Mouse (Mus musculus) limb, embryonic 15.5 days (tissue): ENCODE data around the gene Nxnl1. TPM values are rescaled to one million over a fixed set of nuclear protein-coding genes. Genes with fewer than 3 reads are reported as not detected.

Experiments
- ATAC-seq: fragments of 200-750 bp; cut with Nextera tagmentation; 2 replicates; pipeline ENCODE4 v1.8.0; 2017; ENCODE audit warnings: low read depth, moderate TSS enrichment; ENCODE audit not compliant: insufficient number of reproducible peaks, low FRiP score, low TSS enrichment
- H3K27ac ChIP-seq: fragments of 300-500 bp; sonication (generic); 2 replicates; pipeline ENCODE4 v1.5.1; 2015; ENCODE audit warnings: moderate library complexity, mild to moderate bottlenecking, inconsistent platforms
- H3K27me3 ChIP-seq: fragments of 300-500 bp; sonication (generic); 2 replicates; pipeline ENCODE4 v1.6.1; 2015; ENCODE audit warnings: inconsistent platforms
- H3K36me3 ChIP-seq: fragments of 300-500 bp; sonication (generic); 2 replicates; pipeline ENCODE4 v1.6.1; 2015; ENCODE audit warnings: inconsistent platforms
- H3K4me1 ChIP-seq: fragments of 300-500 bp; sonication (generic); 2 replicates; pipeline ENCODE4 v1.6.1; 2015; ENCODE audit warnings: inconsistent platforms
- H3K4me2 ChIP-seq: fragments of 300-500 bp; sonication (generic); 2 replicates; pipeline ENCODE4 v1.6.1; 2015; ENCODE audit warnings: mild to moderate bottlenecking, inconsistent platforms
- H3K4me3 ChIP-seq: fragments of 300-500 bp; sonication (generic); 2 replicates; pipeline ENCODE4 v1.5.1; 2015; ENCODE audit warnings: mild to moderate bottlenecking, inconsistent platforms
- H3K9ac ChIP-seq: fragments of 300-500 bp; sonication (generic); 2 replicates; pipeline ENCODE4 v1.6.1; 2015; ENCODE audit warnings: inconsistent platforms
- H3K9me3 ChIP-seq: fragments of 300-500 bp; sonication (generic); 2 replicates; pipeline ENCODE4 v1.6.1; 2016; ENCODE audit warnings: inconsistent platforms
- WGBS: fragments of 180-500 bp; shearing (Covaris S2); methylation state at CpG from one replicate; pipeline ENCODE4 v1.1.7; 2015; 5-methylcytosine and 5-hydroxymethylcytosine counted together
- polyA plus RNA-seq: library from polyadenylated mRNA; unstranded; fragments of >200 nt; fragmentation: Nextera tagmentation; extraction: Ambion mirVana; gene quantifications from 2 replicates; pipeline ENCODE4 v1.2.1, GENCODE M21; 2015

The Nxnl1 gene
- polyA plus RNA-seq, 1 experiment from 2014 or later, result 0.14 TPM

DNA sequence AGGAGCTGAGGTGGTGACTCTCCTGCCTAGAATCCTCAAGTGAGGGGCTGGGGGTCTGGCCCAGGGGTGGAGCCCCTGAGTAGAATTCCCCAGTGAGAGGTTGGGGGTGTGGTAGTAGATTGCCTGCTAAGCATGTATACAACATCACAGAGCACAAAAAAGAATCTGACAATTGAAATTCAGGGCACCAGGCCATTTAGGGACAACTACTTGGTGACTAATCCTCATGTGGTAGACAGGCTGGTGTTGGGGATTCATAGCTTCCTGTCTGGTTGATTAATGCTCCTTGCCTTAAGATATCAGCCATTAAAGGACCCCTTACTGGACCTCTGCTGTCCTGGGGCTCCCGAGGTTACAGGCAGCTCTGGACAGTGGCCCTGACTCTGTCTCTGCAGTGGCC, 12.6 kb upstream of the Nxnl1 start:
- Histone ChIP-seq H3K4me3 (no peak overlapping the region), H3K4me2 (no peak overlapping the region), H3K9ac (no peak overlapping the region), H3K4me1 (no peaks in the 10 kb centered on the region), H3K9me3 (no peaks in the 10 kb centered on the region), H3K27ac (no peak overlapping the region), H3K36me3 (peaks cover 24% of the 10 kb centered on the region), H3K27me3 (no peaks in the 10 kb centered on the region)
- 72% methylated on average over 1 of the region's 1 CpGs for WGBS
- no peak for ATAC-seq

DNA sequence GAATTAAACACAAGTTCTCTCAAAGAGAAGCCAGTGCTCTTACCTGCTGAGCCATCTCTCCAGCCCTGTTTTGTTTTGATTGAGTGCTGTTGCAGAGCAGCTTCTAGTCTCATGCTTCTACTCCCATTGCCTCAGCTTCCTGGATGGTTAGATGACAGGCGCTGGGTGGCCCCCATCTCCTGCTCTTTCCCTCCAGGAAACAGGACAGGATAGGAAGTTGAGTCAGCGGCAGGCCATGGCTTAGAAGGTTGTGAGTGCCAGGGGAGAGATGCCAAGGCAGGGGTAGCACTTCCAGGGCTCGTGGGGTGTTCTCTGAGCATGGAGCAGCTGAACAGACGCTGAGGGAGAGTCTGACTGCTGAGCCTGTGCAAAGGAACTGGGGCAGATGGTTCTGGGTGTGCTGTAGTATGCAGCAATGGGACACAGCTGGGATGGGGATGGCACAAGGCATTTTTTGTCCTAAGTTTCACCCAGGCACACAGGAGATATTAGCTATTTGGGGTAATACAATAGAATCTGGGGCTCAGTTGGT, 11.5 kb upstream of the Nxnl1 start:
- no peak overlapping the region for H3K4me2 ChIP-seq
- peaks cover 20% of the 10 kb centered on the region for H3K36me3 ChIP-seq
- H3K9ac ChIP-seq, result no peak overlapping the region
- ATAC-seq, result no peak
- no peaks in the 10 kb centered on the region for H3K27me3 ChIP-seq
- H3K27ac ChIP-seq, result no peak overlapping the region
- H3K9me3 ChIP-seq, result no peaks in the 10 kb centered on the region
- 68% methylated on average over 4 of the region's 4 CpGs for WGBS
- peaks cover 5% of the 10 kb centered on the region for H3K4me1 ChIP-seq
- no peak overlapping the region for H3K4me3 ChIP-seq

DNA sequence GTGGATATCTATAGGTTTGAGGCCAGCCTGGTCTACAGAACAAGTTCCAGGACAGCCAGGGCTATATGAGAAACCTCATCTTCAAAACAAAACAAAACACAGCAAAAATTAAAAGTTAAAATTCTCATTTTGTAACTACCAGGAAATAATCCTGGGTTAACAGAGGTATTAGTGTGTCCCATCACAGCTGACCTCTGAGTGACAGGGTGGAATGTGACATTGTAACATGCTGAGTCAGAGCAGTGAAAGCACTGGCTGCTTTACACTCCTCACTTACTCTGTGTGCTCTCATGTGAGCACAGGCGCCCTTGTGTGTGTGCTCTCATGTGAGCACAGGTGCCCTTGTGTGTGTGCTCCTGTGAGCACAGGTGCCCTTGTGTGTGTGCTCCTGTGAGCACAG, 8.6 kb upstream of the Nxnl1 start:
- ATAC-seq, result no peak
- no peaks in the 10 kb centered on the region for H3K9me3 ChIP-seq
- no peak overlapping the region for H3K4me3 ChIP-seq
- peaks cover 8% of the 10 kb centered on the region; the same call in 1 of the 2 replicates for H3K36me3 ChIP-seq
- H3K4me2 ChIP-seq, result no peak overlapping the region
- WGBS, result 71% methylated on average over 1 of the region's 1 CpGs
- no peaks in the 10 kb centered on the region for H3K27me3 ChIP-seq
- H3K27ac ChIP-seq, result no peak overlapping the region
- no peak overlapping the region for H3K9ac ChIP-seq
- H3K4me1 ChIP-seq, result peaks cover 27% of the 10 kb centered on the region

DNA sequence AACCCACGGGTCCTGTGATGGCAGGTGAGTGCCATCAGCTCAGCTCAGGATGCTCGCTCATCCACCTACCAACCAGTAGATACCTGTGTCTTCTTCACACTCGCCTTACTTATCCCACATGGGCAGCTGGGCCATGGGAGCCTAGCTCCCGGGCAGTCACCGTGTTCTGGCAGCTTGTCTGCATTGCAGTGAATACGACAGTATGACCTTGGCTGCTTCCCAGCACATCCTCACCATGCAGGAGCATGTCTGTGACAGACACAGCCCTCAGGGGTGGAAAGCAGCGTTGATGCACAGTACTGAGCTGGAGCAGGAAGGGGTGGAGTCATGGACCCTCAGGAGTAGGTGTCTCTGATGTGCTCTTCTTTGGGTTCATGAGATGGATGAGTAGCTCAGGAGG, 8.0 kb upstream of the Nxnl1 start:
- ATAC-seq, result no peak
- H3K4me2 ChIP-seq, result no peak overlapping the region
- H3K4me3 ChIP-seq, result no peak overlapping the region
- WGBS, result 69% methylated on average over 7 of the region's 7 CpGs
- no peak overlapping the region for H3K27ac ChIP-seq
- peaks cover 4% of the 10 kb centered on the region; the same call in 1 of the 2 replicates for H3K36me3 ChIP-seq
- H3K9ac ChIP-seq, result no peak overlapping the region
- no peaks in the 10 kb centered on the region for H3K27me3 ChIP-seq
- no peaks in the 10 kb centered on the region for H3K9me3 ChIP-seq
- H3K4me1 ChIP-seq, result peaks cover 27% of the 10 kb centered on the region

DNA sequence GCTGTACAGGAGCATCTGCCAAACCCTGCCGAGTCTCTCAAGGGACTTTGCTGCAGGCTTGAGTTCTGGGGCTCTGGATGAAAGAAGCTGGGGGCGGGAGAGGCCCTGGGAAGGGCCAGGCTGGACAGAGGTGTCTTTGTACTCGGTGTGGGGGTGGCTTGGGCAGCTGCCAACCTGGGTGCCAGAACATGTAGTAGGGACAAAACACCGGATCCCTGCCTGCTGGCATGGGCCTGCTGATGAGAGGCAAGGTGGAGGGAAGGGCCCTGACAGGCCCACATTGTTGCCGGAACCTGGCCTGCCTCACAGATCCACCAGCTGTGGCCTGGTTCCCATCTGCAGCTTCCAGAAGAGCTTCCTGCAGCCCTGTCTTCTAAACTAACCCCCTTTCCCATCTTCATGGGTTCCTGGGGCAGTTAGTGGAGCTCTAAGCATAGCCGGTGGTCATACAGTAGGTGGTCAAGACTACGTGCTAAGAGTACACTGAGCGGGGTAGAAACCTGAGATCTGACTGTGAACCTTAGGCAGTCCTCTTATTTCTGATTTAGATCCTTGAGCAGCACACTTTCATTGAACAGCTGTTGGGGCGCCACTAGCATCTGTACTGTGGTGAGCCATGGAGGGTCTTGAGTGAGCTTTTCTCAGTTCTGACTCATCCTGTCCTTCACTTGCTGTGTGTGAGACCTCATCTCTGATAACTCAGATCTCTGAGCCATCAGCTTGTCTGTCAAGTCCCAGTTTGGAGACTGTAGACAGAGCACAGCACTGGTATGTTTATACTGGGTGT, 6.6 kb upstream of the Nxnl1 start:
- Histone ChIP-seq H3K27ac (peak overlapping the region; percentile 38), H3K9ac (peak overlapping the region; percentile 7; the same call in 1 of the 2 replicates), H3K4me3 (no peak overlapping the region), H3K4me2 (0 out of 2 replicates have a peak overlapping the region, but pooled peaks have one; percentile 10), H3K9me3 (no peaks in the 10 kb centered on the region), H3K27me3 (peaks cover 9% of the 10 kb centered on the region; the same call in 1 of the 2 replicates), H3K4me1 (peaks cover 40% of the 10 kb centered on the region), H3K36me3 (no peaks in the 10 kb centered on the region)
- no peak for ATAC-seq
- WGBS, result 60% methylated on average over 9 of the region's 9 CpGs

DNA sequence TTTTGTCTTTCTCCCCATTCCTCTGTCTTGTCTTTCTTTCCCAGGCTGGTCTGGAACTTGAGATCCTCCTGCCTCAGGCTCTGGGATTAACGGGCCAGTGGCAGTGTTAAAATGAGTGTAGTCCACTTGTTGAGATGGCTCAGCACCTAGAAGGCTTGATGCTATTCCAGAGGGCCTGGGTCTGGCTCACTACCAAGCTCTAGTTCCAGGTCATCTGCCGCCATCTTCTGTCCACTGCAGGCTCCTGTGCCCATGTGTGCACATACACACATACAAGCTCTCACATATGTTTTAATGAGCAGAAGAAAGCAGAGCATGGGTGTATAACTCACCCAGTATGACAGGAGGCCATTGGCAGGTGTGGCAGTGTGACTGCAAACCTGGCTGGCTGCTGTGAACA, 5.7 kb upstream of the Nxnl1 start:
- Histone ChIP-seq H3K4me3 (no peak overlapping the region), H3K4me1 (peaks cover 40% of the 10 kb centered on the region), H3K4me2 (no peak overlapping the region), H3K36me3 (no peaks in the 10 kb centered on the region), H3K27me3 (peaks cover 14% of the 10 kb centered on the region; the same call in 1 of the 2 replicates), H3K9ac (no peak overlapping the region), H3K9me3 (no peaks in the 10 kb centered on the region), H3K27ac (no peak overlapping the region)
- no peak for ATAC-seq
- WGBS, result 85% methylated on average over 2 of the region's 2 CpGs

DNA sequence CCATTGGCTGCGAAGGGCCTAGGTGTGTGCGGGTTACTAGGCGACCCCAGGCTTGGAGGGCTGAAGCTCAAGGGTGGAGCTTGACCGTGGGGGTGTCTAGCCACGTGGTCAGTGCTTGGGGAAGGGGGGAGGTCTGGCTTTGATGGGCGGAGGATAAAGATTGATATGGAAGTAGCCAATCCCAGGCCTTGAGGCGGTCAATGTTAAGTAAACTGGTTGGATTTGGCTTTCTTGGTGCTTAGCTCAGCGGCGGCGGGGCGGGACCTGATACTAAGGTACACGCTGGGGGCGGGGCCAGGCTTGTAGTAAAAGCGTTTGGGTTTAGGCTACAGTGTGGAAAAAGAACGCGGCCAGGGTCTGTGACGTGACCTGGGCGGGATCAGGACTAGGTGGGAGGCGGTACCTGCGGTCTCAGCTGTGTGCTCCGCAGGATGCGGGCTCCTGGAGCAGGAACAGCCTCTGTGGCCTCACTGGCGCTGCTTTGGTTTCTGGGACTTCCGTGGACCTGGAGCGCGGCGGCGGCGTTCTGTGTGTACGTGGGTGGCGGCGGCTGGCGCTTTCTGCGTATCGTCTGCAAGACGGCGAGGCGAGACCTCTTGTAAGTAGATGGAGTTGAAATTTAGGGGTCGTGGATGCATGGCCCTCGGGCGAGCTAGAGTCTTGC, 4.0 kb upstream of the Nxnl1 start:
- under 1% methylated on average over 41 of the region's 41 CpGs for WGBS
- H3K27ac ChIP-seq, result peak overlapping the region; percentile 87
- peaks cover 26% of the 10 kb centered on the region; the same call in 1 of the 2 replicates for H3K27me3 ChIP-seq
- H3K4me3 ChIP-seq, result peak overlapping the region; percentile 64
- H3K9ac ChIP-seq, result peak overlapping the region; percentile 48
- H3K9me3 ChIP-seq, result no peaks in the 10 kb centered on the region
- H3K4me2 ChIP-seq, result peak overlapping the region; percentile 84
- peak; percentile 90 for ATAC-seq
- peaks cover 40% of the 10 kb centered on the region for H3K4me1 ChIP-seq
- no peaks in the 10 kb centered on the region for H3K36me3 ChIP-seq

DNA sequence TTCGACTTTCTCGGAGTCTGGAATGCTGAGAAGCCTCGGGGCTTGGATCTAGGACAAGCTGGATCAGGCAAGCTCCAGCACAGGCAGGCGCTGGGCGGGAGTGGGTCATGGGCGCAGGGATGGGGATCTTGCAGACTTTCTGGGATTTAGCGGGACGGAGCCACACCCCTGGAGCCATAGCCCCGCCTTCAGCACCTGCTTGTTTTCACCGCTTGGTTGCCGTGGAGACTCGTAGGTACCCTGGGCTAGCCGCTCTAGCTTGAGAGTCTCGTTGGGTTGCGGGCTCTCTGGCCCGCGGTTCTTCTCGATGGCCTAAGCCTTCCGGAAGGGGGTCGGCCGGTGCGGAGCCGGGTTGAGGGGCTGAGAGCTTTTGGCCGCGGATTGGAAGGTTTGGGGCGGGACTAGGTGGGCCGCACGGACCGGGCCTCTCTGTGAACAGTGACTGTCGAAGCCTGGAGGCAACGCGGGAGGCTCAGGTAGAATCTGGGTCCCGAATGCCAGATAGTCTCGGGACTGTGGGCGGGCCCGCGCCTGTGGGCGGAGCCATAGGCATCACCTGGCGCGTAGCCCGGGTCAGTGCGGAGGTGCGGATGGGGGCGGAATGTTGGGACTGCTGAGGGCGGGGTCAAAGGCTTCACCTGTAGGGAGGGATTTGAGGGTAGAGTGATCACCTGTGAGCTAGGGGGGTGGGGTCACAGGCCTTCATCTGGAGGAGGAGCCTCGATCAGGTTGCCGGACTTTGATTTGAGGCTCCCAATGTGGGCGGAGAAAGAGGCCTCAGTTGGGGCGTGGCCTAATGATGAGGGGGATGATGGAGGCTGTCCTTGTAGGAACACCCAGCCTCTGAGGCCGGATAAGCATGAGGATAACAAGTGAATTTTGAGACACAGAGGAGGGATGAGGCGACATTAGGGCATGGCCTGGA, 3.2 kb upstream of the Nxnl1 start:
- peak; percentile 76 for ATAC-seq
- H3K27me3 ChIP-seq, result peaks cover 28% of the 10 kb centered on the region; the same call in 1 of the 2 replicates
- peak overlapping the region; percentile 84 for H3K4me2 ChIP-seq
- H3K4me3 ChIP-seq, result peak overlapping the region; percentile 64
- WGBS, result under 1% methylated on average over 51 of the region's 51 CpGs
- no peaks in the 10 kb centered on the region for H3K9me3 ChIP-seq
- H3K9ac ChIP-seq, result peak overlapping the region; percentile 35; the same call in 1 of the 2 replicates
- no peaks in the 10 kb centered on the region for H3K36me3 ChIP-seq
- H3K27ac ChIP-seq, result peak overlapping the region; percentile 87
- H3K4me1 ChIP-seq, result peaks cover 40% of the 10 kb centered on the region

DNA sequence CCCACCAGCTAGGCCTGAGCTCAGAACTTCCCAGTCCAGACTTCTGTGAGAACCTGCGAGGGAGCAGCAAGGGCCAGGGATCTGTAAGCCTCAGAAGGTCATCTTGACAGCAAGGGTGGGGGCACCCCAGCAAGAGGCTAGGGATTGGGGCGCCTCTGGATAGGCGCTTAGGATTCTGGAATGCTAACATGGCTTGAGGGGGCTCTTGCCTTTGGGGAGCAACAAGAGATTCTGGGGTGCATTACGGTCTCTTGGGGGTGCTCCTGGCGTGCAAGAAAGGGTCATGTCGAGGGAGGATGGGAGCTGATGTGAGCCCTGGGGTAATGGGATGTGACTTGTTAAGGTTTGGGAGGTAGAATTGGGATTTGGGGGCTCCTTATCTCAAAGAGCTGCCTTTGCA, 2.5 kb upstream of the Nxnl1 start:
- Histone ChIP-seq H3K9me3 (no peaks in the 10 kb centered on the region), H3K4me3 (peak overlapping the region; percentile 64), H3K27me3 (peaks cover 29% of the 10 kb centered on the region), H3K36me3 (no peaks in the 10 kb centered on the region), H3K9ac (peak overlapping the region; percentile 35; the same call in 1 of the 2 replicates), H3K4me1 (peaks cover 40% of the 10 kb centered on the region), H3K27ac (peak overlapping the region; percentile 87), H3K4me2 (peak overlapping the region; percentile 84)
- no peak for ATAC-seq
- 16% methylated on average over 6 of the region's 6 CpGs for WGBS

DNA sequence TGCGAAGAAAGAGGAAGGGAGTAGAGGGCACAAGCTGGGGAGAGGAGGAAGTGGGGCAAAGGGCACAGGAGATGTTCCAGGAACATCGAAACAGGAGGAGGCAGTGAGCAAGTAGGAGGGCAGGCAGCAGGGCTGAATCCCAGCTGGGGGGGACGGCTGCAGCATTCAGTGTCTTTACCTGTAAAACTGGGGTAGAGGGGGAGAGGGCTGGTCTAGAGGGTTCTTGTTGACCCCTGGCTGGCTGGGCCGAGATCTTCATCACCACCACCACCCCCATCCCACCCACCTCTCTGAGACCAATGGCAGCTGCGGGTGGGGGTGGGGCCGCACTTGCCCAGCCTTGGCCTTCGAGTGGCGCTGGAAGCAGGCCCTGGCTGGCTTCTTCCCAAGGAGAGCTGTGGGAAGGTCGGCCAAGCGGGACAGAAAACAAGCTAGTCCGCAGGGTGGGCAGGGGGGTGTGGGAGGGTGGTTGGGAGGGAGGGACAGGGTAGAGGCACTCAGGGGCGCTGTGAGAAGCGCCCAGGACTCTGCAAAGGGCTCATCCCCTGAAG, 2.1 kb upstream of the Nxnl1 start, which contains the start of gene Slc27a1:
TSS of gene Slc27a1 (plus strand) at position 496 of the 551 bp plus-strand sequence.
- Histone ChIP-seq H3K9ac (peak within 1 kb of the TSS; percentile 35; the same call in 1 of the 2 replicates), H3K4me2 (peak within 1 kb of the TSS; percentile 84), H3K4me3 (peak within 1 kb of the TSS; percentile 64), H3K4me1 (peaks cover 40% of the 10 kb centered on the region), H3K9me3 (no peaks in the 10 kb centered on the region), H3K27ac (peak within 1 kb of the TSS; percentile 87), H3K27me3 (peaks cover 33% of the 10 kb centered on the region), H3K36me3 (no peaks in the 10 kb centered on the region)
- WGBS, result 7% methylated on average over 13 of the region's 13 CpGs
- no peak for ATAC-seq

DNA sequence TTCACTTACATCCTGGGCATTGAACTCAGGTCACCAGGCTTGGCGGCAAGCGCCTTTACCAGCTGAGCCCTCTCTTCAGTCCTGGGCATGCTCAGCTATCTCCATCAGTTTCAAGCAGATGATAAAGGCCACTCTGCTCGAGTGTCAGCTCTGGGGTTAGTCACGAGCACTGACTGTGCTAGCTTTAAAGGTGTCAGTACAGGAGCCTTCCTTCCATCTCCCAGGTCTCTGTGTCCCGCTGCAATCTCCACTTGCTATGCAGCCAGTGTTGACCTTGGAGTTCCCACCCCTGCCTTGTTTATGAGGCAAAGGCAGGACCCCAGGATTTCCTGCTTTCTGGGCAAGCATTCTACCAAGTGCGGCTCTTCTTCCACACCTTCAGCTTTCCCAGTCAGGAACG, 1.2 kb upstream of the Nxnl1 start:
- Histone ChIP-seq H3K4me2 (no peak overlapping the region), H3K4me1 (peaks cover 38% of the 10 kb centered on the region), H3K4me3 (no peak overlapping the region), H3K36me3 (no peaks in the 10 kb centered on the region), H3K9me3 (no peaks in the 10 kb centered on the region), H3K27ac (0 out of 2 replicates have a peak overlapping the region, but pooled peaks have one; percentile 3), H3K27me3 (peaks cover 41% of the 10 kb centered on the region), H3K9ac (no peak overlapping the region)
- WGBS, result 69% methylated on average over 7 of the region's 7 CpGs
- ATAC-seq, result no peak
